Mouse (Mus musculus): ENCODE results near the gene Ssbp4.

The Ssbp4 gene

GRCm38 (mm10) chr8:70608749-70609367 is at the start of gene Ssbp4:
Gene Ssbp4, minus strand, starts transcription at chr8:70608872.
- DNase-seq (ENCODE audit: low read depth, low spot score), result no peak

- no peak for DNase-seq (ENCODE audit: low read depth, low spot score)
Observed at GRCm38 (mm10) chr8:70657739-70658138, 49.1 kb upstream of the Ssbp4 start.

- no peak for DNase-seq (ENCODE audit: low read depth, low spot score)
Observed at GRCm38 (mm10) chr8:70657214-70657613, 48.5 kb upstream of the Ssbp4 start.

GRCm38 (mm10) chr8:70656193-70656790 is 47.6 kb upstream of the Ssbp4 start:
- DNase-seq (ENCODE audit: low read depth, low spot score), result no peak

- no peak for DNase-seq (ENCODE audit: low read depth, low spot score)
Observed at GRCm38 (mm10) chr8:70655469-70655868, 46.8 kb upstream of the Ssbp4 start.

GRCm38 (mm10) chr8:70654121-70654520 is 45.4 kb upstream of the Ssbp4 start:
- DNase-seq (ENCODE audit: low read depth, low spot score), result no peak

GRCm38 (mm10) chr8:70653226-70653625 is 44.6 kb upstream of the Ssbp4 start:
- no peak for DNase-seq (ENCODE audit: low read depth, low spot score)

GRCm38 (mm10) chr8:70650351-70650750 is 41.7 kb upstream of the Ssbp4 start:
- DNase-seq (ENCODE audit: low read depth, low spot score), result no peak

GRCm38 (mm10) chr8:70649324-70649723 is 40.7 kb upstream of the Ssbp4 start:
- DNase-seq (ENCODE audit: low read depth, low spot score), result no peak

GRCm38 (mm10) chr8:70648921-70649320 is 40.2 kb upstream of the Ssbp4 start:
- no peak for DNase-seq (ENCODE audit: low read depth, low spot score)

- DNase-seq (ENCODE audit: low read depth, low spot score), result no peak
Observed at GRCm38 (mm10) chr8:70648164-70648442, 39.4 kb upstream of the Ssbp4 start.

- DNase-seq (ENCODE audit: low read depth, low spot score), result no peak
Observed at GRCm38 (mm10) chr8:70647343-70648163, 38.9 kb upstream of the Ssbp4 start.

- no peak for DNase-seq (ENCODE audit: low read depth, low spot score)
Observed at GRCm38 (mm10) chr8:70646775-70647174, 38.1 kb upstream of the Ssbp4 start.

GRCm38 (mm10) chr8:70646369-70646768 is 37.7 kb upstream of the Ssbp4 start:
- DNase-seq (ENCODE audit: low read depth, low spot score), result no peak

- DNase-seq (ENCODE audit: low read depth, low spot score), result no peak
Observed at GRCm38 (mm10) chr8:70645501-70646224, 37.0 kb upstream of the Ssbp4 start.

GRCm38 (mm10) chr8:70644065-70644464 is 35.4 kb upstream of the Ssbp4 start:
- no peak for DNase-seq (ENCODE audit: low read depth, low spot score)

GRCm38 (mm10) chr8:70643019-70643418 is 34.3 kb upstream of the Ssbp4 start:
- no peak for DNase-seq (ENCODE audit: low read depth, low spot score)

GRCm38 (mm10) chr8:70638752-70639151 is 30.1 kb upstream of the Ssbp4 start:
- no peak for DNase-seq (ENCODE audit: low read depth, low spot score)

GRCm38 (mm10) chr8:70636838-70637237 is 28.2 kb upstream of the Ssbp4 start:
- DNase-seq (ENCODE audit: low read depth, low spot score), result no peak

GRCm38 (mm10) chr8:70635527-70635926 is 26.9 kb upstream of the Ssbp4 start:
- no peak for DNase-seq (ENCODE audit: low read depth, low spot score)

- DNase-seq (ENCODE audit: low read depth, low spot score), result no peak
Observed at GRCm38 (mm10) chr8:70634066-70634465, 25.4 kb upstream of the Ssbp4 start.

GRCm38 (mm10) chr8:70632346-70632892 is 23.7 kb upstream of the Ssbp4 start, which contains the start of gene Gdf15:
Gene Gdf15, minus strand, starts transcription at chr8:70632456.
- DNase-seq (ENCODE audit: low read depth, low spot score), result no peak

Data from retina, postnatal 7 days (tissue).